Mouse (Mus musculus) forebrain, embryonic 16.5 days (tissue): ENCODE data around the gene Dusp5. TPM values are rescaled to one million over a fixed set of nuclear protein-coding genes. Genes with fewer than 3 reads are reported as not detected.

ENCODE experiments used
- ATAC-seq: fragments of 200-750 bp; cut with Nextera tagmentation; 2 replicates; pipeline ENCODE4 v1.8.0; 2017; ENCODE audit warnings: mild to moderate bottlenecking, moderate library complexity
- H3K27ac ChIP-seq: fragments of 300-500 bp; sonication (generic); 2 replicates; pipeline ENCODE4 v1.5.1; 2014; ENCODE audit warnings: low read length, control low read depth
- H3K27me3 ChIP-seq: fragments of 300-500 bp; sonication (generic); replicated peaks from 2 replicates; pipeline ENCODE4 v1.6.1; 2014; ENCODE audit warnings: low read length; ENCODE audit not compliant: control insufficient read depth, insufficient read depth
- H3K36me3 ChIP-seq: fragments of 300-500 bp; sonication (generic); 2 replicates; pipeline ENCODE4 v1.6.1; 2014; ENCODE audit not compliant: control insufficient read depth, insufficient read depth
- H3K4me1 ChIP-seq: fragments of 300-500 bp; sonication (generic); replicated peaks from 2 replicates; pipeline ENCODE4 v1.6.1; 2014; ENCODE audit warnings: low read length; ENCODE audit not compliant: control insufficient read depth, insufficient read depth
- H3K4me2 ChIP-seq: fragments of 300-500 bp; sonication (generic); 2 replicates; pipeline ENCODE4 v1.6.1; 2014; ENCODE audit warnings: mild to moderate bottlenecking, low read length, control low read depth
- H3K4me3 ChIP-seq: fragments of 300-500 bp; sonication (generic); replicated peaks from 2 replicates; pipeline ENCODE4 v1.5.1; 2014; ENCODE audit warnings: mild to moderate bottlenecking, low read length, control low read depth
- H3K9ac ChIP-seq: fragments of 300-500 bp; sonication (generic); replicated peaks from 2 replicates; pipeline ENCODE4 v1.6.1; 2014; ENCODE audit warnings: low read depth, low read length, control low read depth
- H3K9me3 ChIP-seq: fragments of 300-500 bp; sonication (generic); 2 replicates; pipeline ENCODE4 v1.6.1; 2016; ENCODE audit warnings: low read length; ENCODE audit not compliant: control insufficient read depth
- WGBS: fragments of 180-500 bp; shearing (Covaris S2); extraction: QIAGEN DNeasy Blood & Tissue Kit; methylation state at CpG from one replicate; pipeline ENCODE4 v1.1.7; 2014; 5-methylcytosine and 5-hydroxymethylcytosine counted together
- polyA plus RNA-seq: library from polyadenylated mRNA; unstranded; fragments of >200 nt; fragmentation: Nextera tagmentation; extraction: Ambion mirVana; gene quantifications from 2 replicates; pipeline ENCODE4 v1.2.1, GENCODE M21; 2015

The Dusp5 gene
- polyA plus RNA-seq, 1 experiment from 2014 or later, result 3.9 TPM

GRCm38 (mm10) chr19:53529455-53529704, 471 bp downstream of the Dusp5 start:
- peaks cover 15% of the 10 kb centered on the region for H3K4me1 ChIP-seq
- WGBS, result under 1% methylated on average over 36 of the region's 36 CpGs
- peak overlapping the region; percentile 62 for H3K9ac ChIP-seq
- H3K36me3 ChIP-seq, result no peaks in the 10 kb centered on the region
- peaks cover 19% of the 10 kb centered on the region for H3K27me3 ChIP-seq
- peak overlapping the region; percentile 83 for H3K4me2 ChIP-seq
- ATAC-seq, result no peak
- no peak overlapping the region for H3K27ac ChIP-seq
- H3K4me3 ChIP-seq, result peak overlapping the region; percentile 71
- H3K9me3 ChIP-seq, result no peaks in the 10 kb centered on the region

- Histone ChIP-seq H3K4me2 (peak overlapping the region; percentile 83), H3K9ac (peak overlapping the region; percentile 62), H3K4me1 (peaks cover 15% of the 10 kb centered on the region), H3K27me3 (peaks cover 19% of the 10 kb centered on the region), H3K27ac (no peak overlapping the region), H3K4me3 (peak overlapping the region; percentile 71), H3K36me3 (no peaks in the 10 kb centered on the region), H3K9me3 (no peaks in the 10 kb centered on the region)
- WGBS, result 5% methylated on average over 31 of the region's 31 CpGs
- 0 out of 2 replicates have a peak, but pooled peaks have one; percentile 2 for ATAC-seq
Observed at GRCm38 (mm10) chr19:53529705-53530562, 1.0 kb downstream of the Dusp5 start.

DNA sequence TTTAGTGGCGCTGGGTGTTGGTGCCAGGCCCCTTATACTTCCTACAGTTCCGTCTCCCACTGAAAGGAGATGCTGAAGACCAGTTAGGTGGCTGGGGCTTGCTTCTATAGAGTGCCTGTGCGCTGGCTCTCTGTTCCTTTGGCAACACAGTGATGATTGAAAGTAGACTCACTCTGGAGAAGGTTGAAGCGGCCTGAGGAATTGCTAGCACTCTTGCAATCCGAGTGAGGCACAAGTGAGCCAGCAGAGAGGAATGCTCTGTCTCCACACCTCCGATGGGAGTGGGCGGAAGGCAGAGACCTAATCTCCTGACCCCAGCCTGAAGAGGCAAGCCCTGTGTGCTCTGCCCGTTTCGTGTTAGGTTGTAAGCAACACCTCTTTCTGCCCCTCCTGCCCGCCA, 2.5 kb downstream of the Dusp5 start:
- Histone ChIP-seq H3K27me3 (peaks cover 19% of the 10 kb centered on the region), H3K36me3 (no peaks in the 10 kb centered on the region), H3K9me3 (no peaks in the 10 kb centered on the region), H3K4me2 (no peak overlapping the region), H3K4me3 (no peak overlapping the region), H3K27ac (no peak overlapping the region), H3K9ac (no peak overlapping the region), H3K4me1 (peaks cover 15% of the 10 kb centered on the region)
- no peak for ATAC-seq
- WGBS, result 47% methylated on average over 10 of the region's 10 CpGs

- H3K4me2 ChIP-seq, result no peak overlapping the region
- H3K4me3 ChIP-seq, result no peak overlapping the region
- H3K36me3 ChIP-seq, result no peaks in the 10 kb centered on the region
- H3K27me3 ChIP-seq, result peaks cover 19% of the 10 kb centered on the region
- H3K9ac ChIP-seq, result no peak overlapping the region
- H3K27ac ChIP-seq, result no peak overlapping the region
- H3K9me3 ChIP-seq, result no peaks in the 10 kb centered on the region
- H3K4me1 ChIP-seq, result peaks cover 15% of the 10 kb centered on the region
- 38% methylated on average over 6 of the region's 6 CpGs for WGBS
- no peak for ATAC-seq
Observed at GRCm38 (mm10) chr19:53532021-53532420, 3.1 kb downstream of the Dusp5 start.

GRCm38 (mm10) chr19:53532676-53533075, 3.8 kb downstream of the Dusp5 start:
- Histone ChIP-seq H3K9me3 (no peaks in the 10 kb centered on the region), H3K9ac (no peak overlapping the region), H3K4me1 (peaks cover 15% of the 10 kb centered on the region), H3K27ac (no peak overlapping the region), H3K27me3 (peaks cover 19% of the 10 kb centered on the region), H3K36me3 (no peaks in the 10 kb centered on the region), H3K4me2 (no peak overlapping the region), H3K4me3 (no peak overlapping the region)
- 78% methylated on average over 6 of the region's 6 CpGs for WGBS
- ATAC-seq, result no peak

- no peak overlapping the region for H3K9ac ChIP-seq
- 86% methylated on average over 7 of the region's 7 CpGs for WGBS
- peaks cover 19% of the 10 kb centered on the region for H3K27me3 ChIP-seq
- no peaks in the 10 kb centered on the region for H3K36me3 ChIP-seq
- no peaks in the 10 kb centered on the region for H3K9me3 ChIP-seq
- no peak overlapping the region for H3K27ac ChIP-seq
- H3K4me3 ChIP-seq, result no peak overlapping the region
- H3K4me2 ChIP-seq, result no peak overlapping the region
- no peak for ATAC-seq
- H3K4me1 ChIP-seq, result peaks cover 13% of the 10 kb centered on the region
Observed at GRCm38 (mm10) chr19:53533236-53533635, 4.3 kb downstream of the Dusp5 start.

DNA sequence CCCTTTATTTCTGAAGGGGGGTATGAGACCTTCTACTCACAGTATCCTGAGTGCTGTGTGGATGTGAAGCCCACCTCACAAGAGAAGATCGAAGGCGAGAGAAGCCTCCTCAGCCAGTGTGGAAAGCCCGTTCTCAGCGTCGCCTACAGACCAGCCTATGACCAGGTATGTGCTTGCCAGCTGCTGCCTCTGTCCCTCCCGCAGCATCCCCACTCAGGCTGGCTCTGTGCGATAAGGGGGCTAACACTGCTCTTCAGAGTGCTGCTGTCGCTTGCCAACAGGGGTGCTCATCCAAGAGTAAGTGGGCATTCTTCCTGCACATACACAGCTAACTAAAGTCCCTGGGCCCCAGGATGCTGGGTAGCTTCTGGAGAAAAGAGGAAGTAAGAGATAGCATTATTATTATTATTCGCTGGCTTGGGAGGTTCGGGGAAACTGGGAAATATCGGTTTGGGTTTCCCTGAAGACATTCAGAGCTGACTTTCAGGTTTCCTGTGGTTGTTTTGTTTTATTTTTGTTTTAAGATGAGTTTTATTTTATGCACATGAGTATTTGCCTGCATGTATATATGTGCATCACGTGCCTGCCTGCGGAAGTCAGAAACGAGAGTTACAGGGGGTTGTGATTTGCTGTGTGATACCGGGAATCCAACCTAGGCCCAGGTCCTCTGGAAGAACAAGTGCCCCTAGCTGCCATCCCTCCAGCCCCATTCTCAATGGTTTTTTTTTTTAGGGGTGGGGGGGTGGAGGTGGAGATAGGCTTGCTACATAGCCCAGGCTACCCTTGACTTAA, 5.1 kb downstream of the Dusp5 start:
- WGBS, result 87% methylated on average over 15 of the region's 15 CpGs
- H3K4me1 ChIP-seq, result peaks cover 10% of the 10 kb centered on the region
- H3K27ac ChIP-seq, result no peak overlapping the region
- H3K27me3 ChIP-seq, result peaks cover 19% of the 10 kb centered on the region
- H3K4me3 ChIP-seq, result no peak overlapping the region
- no peak overlapping the region for H3K9ac ChIP-seq
- no peak overlapping the region for H3K4me2 ChIP-seq
- ATAC-seq, result no peak
- H3K9me3 ChIP-seq, result no peaks in the 10 kb centered on the region
- H3K36me3 ChIP-seq, result no peaks in the 10 kb centered on the region

DNA sequence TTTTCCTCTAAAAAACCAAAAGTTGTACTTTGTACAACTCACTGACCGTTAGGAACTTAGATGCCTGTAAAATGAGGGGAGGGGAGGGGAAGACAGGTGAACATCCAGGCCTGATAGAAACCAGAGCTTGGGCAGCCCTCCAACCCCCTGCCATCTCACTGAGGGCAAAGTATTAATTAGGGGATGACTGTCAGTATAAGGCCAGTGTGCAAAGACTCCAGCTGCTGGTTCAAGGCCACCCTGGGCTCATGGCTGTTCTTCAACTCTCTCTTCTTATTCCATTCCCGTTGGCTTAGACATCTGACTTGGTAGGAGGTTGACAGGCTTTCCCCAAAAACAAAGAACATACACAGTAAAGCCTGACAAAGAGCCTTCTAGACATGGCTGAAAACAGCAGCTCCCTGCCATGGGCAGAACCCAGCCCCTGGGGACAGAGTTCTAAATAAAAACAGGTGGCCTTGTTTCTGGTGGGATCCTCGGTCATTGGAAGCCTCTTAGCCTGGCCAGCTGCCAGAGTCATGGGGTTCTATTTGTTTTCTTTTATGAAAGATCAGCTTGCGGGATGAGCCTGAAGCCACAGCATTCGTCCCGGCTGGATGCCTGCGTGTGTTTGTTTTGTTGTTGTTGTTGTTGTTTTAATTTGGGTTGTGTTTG, 6.0 kb downstream of the Dusp5 start:
- H3K9ac ChIP-seq, result no peak overlapping the region
- H3K4me2 ChIP-seq, result no peak overlapping the region
- no peaks in the 10 kb centered on the region for H3K9me3 ChIP-seq
- H3K27me3 ChIP-seq, result peaks cover 19% of the 10 kb centered on the region
- no peaks in the 10 kb centered on the region for H3K36me3 ChIP-seq
- no peak for ATAC-seq
- peaks cover 2% of the 10 kb centered on the region; the same call in 1 of the 2 replicates for H3K4me1 ChIP-seq
- no peak overlapping the region for H3K4me3 ChIP-seq
- WGBS, result 37% methylated on average over 7 of the region's 7 CpGs
- H3K27ac ChIP-seq, result no peak overlapping the region

DNA sequence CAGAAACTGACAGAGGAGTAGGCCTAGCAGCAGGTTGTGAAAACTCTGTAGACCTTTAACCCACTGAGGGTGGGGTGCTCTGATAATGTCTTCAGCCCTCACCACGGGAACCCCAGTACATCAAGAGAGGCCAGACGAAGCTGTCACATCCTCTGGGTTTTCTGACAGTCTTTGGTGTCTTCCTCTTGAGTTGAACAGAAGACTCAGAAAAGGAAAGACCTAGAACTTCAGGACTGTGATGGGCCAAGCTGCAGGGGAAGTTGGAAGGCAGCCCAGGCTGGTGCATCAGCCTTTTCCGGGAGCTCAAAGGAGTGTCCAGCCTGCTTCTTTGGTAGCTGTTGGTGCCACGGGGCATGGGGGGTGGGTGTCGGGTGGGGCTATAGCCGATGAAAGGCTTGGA, 6.5 kb downstream of the Dusp5 start:
- no peak for ATAC-seq
- Histone ChIP-seq H3K4me3 (no peak overlapping the region), H3K27me3 (peaks cover 15% of the 10 kb centered on the region), H3K27ac (no peak overlapping the region), H3K9ac (no peak overlapping the region), H3K4me2 (no peak overlapping the region), H3K9me3 (no peaks in the 10 kb centered on the region), H3K4me1 (no peaks in the 10 kb centered on the region), H3K36me3 (no peaks in the 10 kb centered on the region)
- WGBS, result 76% methylated on average over 6 of the region's 6 CpGs
